Mouse (Mus musculus) CH12.LX (cell line): Measurements from ENCODE around the gene Eefsec. TPM values are rescaled to one million over a fixed set of nuclear protein-coding genes. Genes with fewer than 3 reads are reported as not detected.

ENCODE experiments used
- DNase-seq: peaks from one replicate; pipeline ENCODE4 v3.0.0-alpha.2; 2013; ENCODE audit errors: extremely low read depth
- H3K27ac ChIP-seq: 2 replicates; pipeline ENCODE4 v1.5.1; 2012; ENCODE audit warnings: low read depth, mild to moderate bottlenecking, control low read depth, moderate library complexity; ENCODE audit not compliant: insufficient read depth
- H3K27me3 ChIP-seq: replicated peaks from 2 replicates; pipeline ENCODE3; 2012; ENCODE audit warnings: inconsistent platforms
- H3K36me3 ChIP-seq, 2 experiments: replicated peaks in 1 of 2; 2 replicates each; pipeline versions ENCODE3 to v1.6.1; 2012; ENCODE audit warnings: inconsistent platforms in 1 of 2, low read length in 1 of 2, mild to moderate bottlenecking in 1 of 2, mixed read lengths in 1 of 2, moderate library complexity in 1 of 2; ENCODE audit not compliant: control insufficient read depth in 1 of 2, insufficient read depth in 1 of 2
- H3K4me1 ChIP-seq, 2 experiments: 2 replicates each; pipeline ENCODE4 v1.6.1; 2012; ENCODE audit warnings: inconsistent platforms in 1 of 2, moderate library complexity in 1 of 2; ENCODE audit not compliant: insufficient read depth in 2 of 2, control insufficient read depth in 1 of 2
- H3K4me2 ChIP-seq: 2 replicates; pipeline ENCODE4 v1.6.1; 2012; ENCODE audit warnings: low read depth, mild to moderate bottlenecking, control low read depth; ENCODE audit not compliant: poor library complexity, insufficient read depth, severe bottlenecking
- H3K4me3 ChIP-seq, 3 experiments: fragments of 150-350 bp in 1 of 3; sonication (generic) in 1 of 3; replicated peaks in 1 of 3; 2 replicates each; pipeline versions ENCODE3 to v1.5.1; 2011 to 2012; ENCODE audit warnings: low read depth in 2 of 3, low read length in 2 of 3, mild to moderate bottlenecking in 2 of 3, moderate library complexity in 2 of 3, control low read depth in 1 of 3, improper control_type of control experiment in 1 of 3, inconsistent platforms in 1 of 3, mixed read lengths in 1 of 3; ENCODE audit not compliant: poor library complexity in 1 of 3
- H3K79me2 ChIP-seq: replicated peaks from 2 replicates; pipeline ENCODE4 v1.6.1; 2012; ENCODE audit warnings: mild to moderate bottlenecking, moderate library complexity; ENCODE audit not compliant: control insufficient read depth, poor library complexity, insufficient read depth, severe bottlenecking; ENCODE audit errors: extremely low read depth
- H3K9ac ChIP-seq: 2 replicates; pipeline ENCODE4 v1.6.1; 2012; ENCODE audit warnings: low read depth, mild to moderate bottlenecking, control low read depth, moderate library complexity; ENCODE audit not compliant: insufficient read depth
- H3K9me3 ChIP-seq: replicated peaks from 2 replicates; pipeline ENCODE3; 2012; ENCODE audit warnings: low read length, inconsistent platforms, mixed read lengths
- CHD1 ChIP-seq: IDR thresholded peaks from 2 replicates; pipeline ENCODE4 v1.6.1; 2012; ENCODE audit warnings: low read depth, low read length, improper control_type of control experiment, inconsistent platforms
- CTCF ChIP-seq, 2 experiments: IDR thresholded peaks in 1 of 2; conservative IDR thresholded peaks in 1 of 2; 2 replicates each; pipeline ENCODE4 v1.5.1; 2011 to 2012; ENCODE audit warnings: low read depth in 2 of 2, low read length in 2 of 2, improper control_type of control experiment in 1 of 2, inconsistent platforms in 1 of 2, mild to moderate bottlenecking in 1 of 2, moderate library complexity in 1 of 2
- E2F4 ChIP-seq: IDR thresholded peaks from 2 replicates; pipeline ENCODE4 v1.6.1; 2011; ENCODE audit warnings: low read depth, low read length, improper control_type of control experiment; ENCODE audit not compliant: insufficient replicate concordance
- GABPA ChIP-seq: IDR thresholded peaks from 2 replicates; pipeline ENCODE4 v1.6.1; 2012; ENCODE audit warnings: low read depth, low read length, improper control_type of control experiment, inconsistent platforms; ENCODE audit not compliant: insufficient replicate concordance
- JUN ChIP-seq: IDR thresholded peaks from 2 replicates; pipeline ENCODE4 v1.6.1; 2011; ENCODE audit warnings: low read depth, mild to moderate bottlenecking, low read length, improper control_type of control experiment, moderate library complexity; ENCODE audit not compliant: insufficient read depth
- MEF2A ChIP-seq: IDR thresholded peaks from 2 replicates; pipeline ENCODE4 v1.6.1; 2014; ENCODE audit warnings: low read depth, mild to moderate bottlenecking, inconsistent platforms, low read length, improper control_type of control experiment, borderline replicate concordance
- MXI1 ChIP-seq: IDR thresholded peaks from 2 replicates; pipeline ENCODE4 v1.6.1; 2011; ENCODE audit warnings: mild to moderate bottlenecking, low read depth, low read length, improper control_type of control experiment
- NELFE ChIP-seq: IDR thresholded peaks from 2 replicates; pipeline ENCODE4 v1.6.1; 2011; ENCODE audit warnings: low read depth, low read length, improper control_type of control experiment
- NRF1 ChIP-seq: IDR thresholded peaks from 2 replicates; pipeline ENCODE4 v1.6.1; 2014; ENCODE audit warnings: low read depth, mild to moderate bottlenecking, inconsistent platforms, low read length, improper control_type of control experiment, moderate library complexity
- PAX5 ChIP-seq: IDR thresholded peaks from 2 replicates; pipeline ENCODE4 v1.6.1; 2012; ENCODE audit warnings: low read length, inconsistent platforms, mixed read lengths
- RAD21 ChIP-seq: IDR thresholded peaks from 2 replicates; pipeline ENCODE4 v1.6.1; 2011; ENCODE audit warnings: low read depth, mild to moderate bottlenecking, low read length, improper control_type of control experiment, moderate library complexity
- SMC3 ChIP-seq: IDR thresholded peaks from 2 replicates; pipeline ENCODE4 v1.6.1; 2011; ENCODE audit warnings: low read depth, low read length, improper control_type of control experiment
- TBP ChIP-seq: conservative IDR thresholded peaks from 2 replicates; pipeline ENCODE4 v1.6.1; 2011; ENCODE audit warnings: low read depth, low read length, improper control_type of control experiment
- UBTF ChIP-seq: IDR thresholded peaks from 2 replicates; pipeline ENCODE4 v1.6.1; 2012; ENCODE audit warnings: low read depth, mild to moderate bottlenecking, inconsistent platforms, low read length, improper control_type of control experiment, moderate library complexity
- USF1 ChIP-seq: IDR thresholded peaks from 2 replicates; pipeline ENCODE4 v1.6.1; 2014; ENCODE audit warnings: low read depth, mild to moderate bottlenecking, inconsistent platforms, low read length, improper control_type of control experiment
- USF2 ChIP-seq: conservative IDR thresholded peaks from 2 replicates; pipeline ENCODE4 v1.6.1; 2011; ENCODE audit warnings: low read depth, low read length, improper control_type of control experiment
- ZC3H11A ChIP-seq: IDR thresholded peaks from 2 replicates; pipeline ENCODE4 v1.6.1; 2012; ENCODE audit warnings: low read depth, mild to moderate bottlenecking, inconsistent platforms, low read length, improper control_type of control experiment
- ZMIZ1 ChIP-seq: IDR thresholded peaks from 2 replicates; pipeline ENCODE4 v1.6.1; 2012; ENCODE audit warnings: low read depth, mild to moderate bottlenecking, inconsistent platforms, low read length, improper control_type of control experiment
- ZNF384 ChIP-seq: IDR thresholded peaks from 2 replicates; pipeline ENCODE4 v1.6.1; 2012; ENCODE audit warnings: low read depth, low read length, improper control_type of control experiment, inconsistent platforms
- dilution Hi-C: fragments of 300-500 bp; cut with MboI; formaldehyde crosslinking; loops from 2 replicates; pipeline ENCODE4 v1.14.3; 2020; ENCODE audit warnings: low sequenced_read_pairs; ENCODE audit not compliant: extremely low pct_unique_long_range_greater_than_20kb, extremely low pct_ligation_motif_present
- in situ Hi-C: fragments of 300-500 bp; cut with MboI; formaldehyde crosslinking; loops from 3 replicates; pipeline ENCODE4 v1.14.3; 2019; ENCODE audit warnings: low sequenced_read_pairs, low pct_ligation_motif_present, low pct_unique_long_range_greater_than_20kb, mixed read lengths
- polyA plus RNA-seq: library from polyadenylated mRNA; unstranded; fragments of >175 nt; gene quantifications from 2 replicates; pipeline ENCODE4 v1.2.1, GENCODE M21; 2012; ENCODE audit warnings: low read depth; ENCODE audit not compliant: insufficient read length
- total RNA-seq, 2 experiments: library from RNA; depleted of rRNA; stranded (reverse); fragments of 300-350 nt in 1 of 2; fragments of >200 nt in 1 of 2; gene quantifications; 2 replicates each; pipeline ENCODE4 v1.2.3; 2012 to 2014

The Eefsec gene
- total and polyA plus RNA-seq, 3 experiments = 26.2 to 48.8 (median 32.1) TPM

DNA sequence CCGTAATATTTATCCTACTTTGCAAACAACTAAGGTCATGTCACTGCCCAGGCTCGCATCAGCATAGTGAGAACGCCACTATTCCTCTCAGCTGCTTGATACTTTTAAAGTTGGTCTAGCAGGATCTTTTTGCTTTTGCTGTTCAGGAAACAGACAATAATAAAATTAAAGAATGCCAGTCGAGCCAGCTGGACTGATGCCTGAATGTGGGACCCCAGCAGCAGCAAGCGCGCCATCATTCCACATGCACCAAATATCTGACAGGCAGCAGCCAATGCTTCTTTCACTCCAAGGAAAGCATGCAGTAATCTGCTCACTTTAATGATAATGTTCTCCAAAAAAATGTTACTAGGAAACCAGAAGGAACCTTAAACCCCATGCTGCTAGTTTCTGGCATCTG, 45.9 kb downstream of the Eefsec start:
- in situ Hi-C loops = no loop called here
- no peak for TF ChIP-seq ZNF384
- TF ChIP-seq RAD21 = no peak
- no peak for TF ChIP-seq USF2
- no peak for TF ChIP-seq UBTF
- no peak for TF ChIP-seq PAX5
- no peak for TF ChIP-seq MEF2A
- no peak for TF ChIP-seq GABPA
- no peak for TF ChIP-seq MXI1
- no peak for TF ChIP-seq SMC3
- no peak for TF ChIP-seq CHD1
- no peak for TF ChIP-seq TBP
- no peak for TF ChIP-seq NELFE
- TF ChIP-seq NRF1 = no peak
- no peak for TF ChIP-seq ZC3H11A
- TF ChIP-seq JUN = no peak
- TF ChIP-seq CTCF (conservative IDR thresholded peaks at IDR 0.05 in 1 of 2, IDR thresholded peaks at IDR 0.05 in 1 of 2; ENCODE audit: low read depth in 2 of 2, low read length in 2 of 2) = no peak
- no peak for TF ChIP-seq ZMIZ1
- no peak for TF ChIP-seq USF1

GRCm38 (mm10) chr6:88397985-88398384, 48.4 kb downstream of the Eefsec start:
- dilution Hi-C loops = no loop called here
- peaks cover 0 to 48% of the 10 kb centered on the region in 2 experiments for H3K36me3 ChIP-seq

More for the DNA sequence above, 45.9 kb downstream of the Eefsec start:
- Histone ChIP-seq H3K36me3 (peaks cover 0 to 37% of the 10 kb centered on the region in 2 experiments), H3K79me2 (no peaks in the 10 kb centered on the region), H3K4me1 (no peaks in the 10 kb centered on the region), H3K27me3 (no peaks in the 10 kb centered on the region), H3K9me3 (no peaks in the 10 kb centered on the region), H3K4me2 (no peak overlapping the region), H3K4me3 (no peak overlapping the region), H3K9ac (no peak overlapping the region), H3K27ac (no peak overlapping the region)
- DNase-seq = no peak
- dilution Hi-C loops = no loop called here

More at GRCm38 (mm10) chr6:88397985-88398384, 48.4 kb downstream of the Eefsec start:
- Histone ChIP-seq H3K9me3 (no peaks in the 10 kb centered on the region), H3K27me3 (no peaks in the 10 kb centered on the region), H3K4me1 (no peaks in the 10 kb centered on the region), H3K4me3 (no peak overlapping the region), H3K4me2 (no peak overlapping the region), H3K9ac (no peak overlapping the region), H3K79me2 (no peaks in the 10 kb centered on the region), H3K27ac (no peak overlapping the region)
- peak; percentile 6 for DNase-seq
- TF ChIP-seq RAD21 (peak; percentile 8), CTCF (conservative IDR thresholded peaks at IDR 0.05 in 1 of 2, IDR thresholded peaks at IDR 0.05 in 1 of 2; ENCODE audit: low read depth in 2 of 2, low read length in 2 of 2) (peak; percentile 25 to 38; a peak in 2 of 4 replicates), E2F4 (no peak)
- in situ Hi-C loops = no loop called here
